ENCODE assay signal across 9 mouse cellular contexts in the genomic region with DNA sequence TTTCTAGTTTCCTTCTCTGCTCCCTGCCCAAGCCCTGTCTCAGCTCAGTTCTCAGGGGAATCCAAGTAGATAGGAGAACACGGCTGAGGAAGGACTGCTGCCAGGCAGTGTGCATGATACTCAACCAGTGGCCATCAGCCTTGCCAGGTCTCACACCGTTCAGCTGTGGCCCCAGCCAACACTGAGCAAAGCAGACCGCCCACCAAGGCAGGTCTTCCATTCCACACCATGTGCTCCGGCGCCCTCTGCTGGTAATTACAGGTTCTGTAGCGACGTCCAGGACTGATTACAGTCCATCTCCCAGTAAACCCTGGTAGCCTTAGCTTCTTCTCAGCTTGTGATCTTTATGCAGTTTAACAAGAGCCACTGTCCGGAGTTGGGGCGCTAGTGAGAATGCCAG.
DNase-seq lines count a peak whose midpoint lies in the region; ATAC-seq and TF ChIP-seq lines count a peak whose summit lies in the region.
"Had no signal": no experiment of that assay in that cellular context is flagged by ENCODE, and none has a peak within 500 bp of the region (broad histone marks: within the 10 kb centered on the region; RNA-seq: fewer than 3 reads in every experiment).

No protein-coding gene starts in this region.

- no peak overlapping the region for H3K4me3 ChIP-seq in lung, postnatal 0 days (ENCODE audit: low read depth, low read length)
- H3K4me3 ChIP-seq: hindbrain, embryonic 15.5 days had no signal

- no peaks in the 10 kb centered on the region for H3K36me3 ChIP-seq in lung, postnatal 0 days (ENCODE audit: insufficient read depth, low read length)
- H3K36me3 ChIP-seq: hindbrain, embryonic 15.5 days had no signal

- TF ChIP-seq CTCF in lung, postnatal 0 days (IDR thresholded peaks at IDR 0.05), result peak; percentile 85

- DNase-seq in B cell, adult 2 months, result peak; percentile 42 to 43
- DNase-seq in MN1 (ENCODE audit: low spot score), result peak; percentile 13
- peak; percentile 34 for DNase-seq in cerebellum, adult 9-10 months
- DNase-seq in gastrocnemius, postnatal 25 days, result peak; percentile 72
- DNase-seq in kidney, postnatal 10 days, result peak; percentile 85
- peak; percentile 59 for DNase-seq in lung, postnatal 0 days (ENCODE audit: low spot score)
- DNase-seq in spleen, adult 12 weeks (ENCODE audit: low spot score), result peak; percentile 2
- DNase-seq in T-cell, adult 2 months (ENCODE audit: low spot score), result no peak

- H3K9ac ChIP-seq in lung, postnatal 0 days (replicated peaks; ENCODE audit: low read depth), result no peak overlapping the region
- H3K9ac ChIP-seq: hindbrain, embryonic 15.5 days had no signal

- no peak overlapping the region for H3K4me2 ChIP-seq in lung, postnatal 0 days (replicated peaks; ENCODE audit: low read depth, low read length)
- H3K4me2 ChIP-seq: hindbrain, embryonic 15.5 days had no signal

- no peak for TF ChIP-seq EP300 in lung, postnatal 0 days (IDR thresholded peaks at IDR 0.05)

- H3K27me3 ChIP-seq in lung, postnatal 0 days (replicated peaks; ENCODE audit: insufficient read depth, low read length), result no peaks in the 10 kb centered on the region

- 9% methylated on average over 9 of the region's 9 CpGs for WGBS in lung, postnatal 0 days

- peak; percentile 63 for ATAC-seq in lung, postnatal 0 days

- H3K27ac ChIP-seq in lung, postnatal 0 days (ENCODE audit: low read length), result no peak overlapping the region
- H3K27ac ChIP-seq: hindbrain, embryonic 15.5 days had no signal

- no peaks in the 10 kb centered on the region for H3K4me1 ChIP-seq in lung, postnatal 0 days (ENCODE audit: insufficient read depth, low read depth, low read length)

- H3K9me3 ChIP-seq in lung, postnatal 0 days (ENCODE audit: low read length), result no peaks in the 10 kb centered on the region
- H3K9me3 ChIP-seq: hindbrain, embryonic 15.5 days had no signal
